8 mouse cellular contexts compared by ENCODE assay signal in genomic region chr11:87393855-87394254, GRCm38 (mm10). TPM values are rescaled to one million over a fixed set of nuclear protein-coding genes. Genes with fewer than 3 reads are reported as not detected.
DNase-seq lines count a peak whose midpoint lies in the region; ATAC-seq and TF ChIP-seq lines count a peak whose summit lies in the region.

No protein-coding gene starts in this region.

- TF ChIP-seq CTCF in brain, embryonic 14.5 days (IDR thresholded peaks at IDR 0.05; ENCODE audit: borderline replicate concordance, extremely low read depth, insufficient read depth, insufficient read length): peak; percentile 73; the same call in 1 of the 2 replicates

- H3K36me3 ChIP-seq in kidney, embryonic 15.5 days: peaks cover 8% of the 10 kb centered on the region
- H3K36me3 ChIP-seq in intestine, embryonic 16.5 days (ENCODE audit: control insufficient read depth, insufficient read depth, low read length): no peaks in the 10 kb centered on the region

- no peak overlapping the region for H3K4me2 ChIP-seq in kidney, embryonic 15.5 days
- no peak overlapping the region for H3K4me2 ChIP-seq in intestine, embryonic 16.5 days (ENCODE audit: low read depth, low read length)

- no peaks in the 10 kb centered on the region for H3K4me1 ChIP-seq in kidney, embryonic 15.5 days
- H3K4me1 ChIP-seq in intestine, embryonic 16.5 days (ENCODE audit: control insufficient read depth, insufficient read depth, low read length): no peaks in the 10 kb centered on the region

- ATAC-seq in kidney, embryonic 15.5 days (replicated peaks; ENCODE audit: low FRiP score): no peak
- peak; percentile 62; the same call in 1 of the 2 replicates for ATAC-seq in frontal cortex, adult (ENCODE audit: low TSS enrichment)
- ATAC-seq in intestine, embryonic 16.5 days: no peak

- no peaks in the 10 kb centered on the region for H3K9me3 ChIP-seq in kidney, embryonic 15.5 days (replicated peaks)
- H3K9me3 ChIP-seq in intestine, embryonic 16.5 days (ENCODE audit: control insufficient read depth, low read length): no peaks in the 10 kb centered on the region

- H3K9ac ChIP-seq in kidney, embryonic 15.5 days: no peak overlapping the region
- H3K9ac ChIP-seq in intestine, embryonic 16.5 days (ENCODE audit: low read depth, low read length): no peak overlapping the region

- 61% methylated on average over 1 of the region's 1 CpGs for WGBS in kidney, embryonic 15.5 days
- WGBS in intestine, embryonic 16.5 days: 59% methylated on average over 1 of the region's 1 CpGs

- H3K4me3 ChIP-seq in kidney, embryonic 15.5 days (replicated peaks): no peak overlapping the region
- no peak overlapping the region for H3K4me3 ChIP-seq in intestine, embryonic 16.5 days (ENCODE audit: low read length)

- DNase-seq in kidney, adult 18-20 months: peak; percentile 25
- DNase-seq in ES-CJ7 (ENCODE audit: low read depth, low spot score): peak; percentile 45
- DNase-seq in brain, embryonic 14.5 days (ENCODE audit: low read depth): peak; percentile 82
- DNase-seq in left cerebral cortex, postnatal 14 days (ENCODE audit: low spot score in 2 of 2): peak; percentile 46 to 64
- peak; percentile 25 for DNase-seq in retina, postnatal 7 days (ENCODE audit: low read depth, low spot score)

- no peaks in the 10 kb centered on the region for H3K27me3 ChIP-seq in kidney, embryonic 15.5 days
- H3K27me3 ChIP-seq in intestine, embryonic 16.5 days (replicated peaks; ENCODE audit: control insufficient read depth, insufficient read depth, low read length): no peaks in the 10 kb centered on the region

- intact Hi-C loops in left cerebral cortex, postnatal 14 days (cut with DNase I): loop anchor here (5.0 kb wide), 1 partner anchor 177 kb away; no protein-coding TSS in a partner anchor

- H3K27ac ChIP-seq in kidney, embryonic 15.5 days: no peak overlapping the region
- H3K27ac ChIP-seq in intestine, embryonic 16.5 days (ENCODE audit: low read length): no peak overlapping the region

- TF ChIP-seq POLR2A in brain, embryonic 14.5 days (IDR thresholded peaks at IDR 0.05; ENCODE audit: borderline replicate concordance, extremely low read depth, insufficient read depth, insufficient read length, poor library complexity, severe bottlenecking): no peak

RNA-seq across cellular contexts. Expression of gene Rad51c, which starts 10.9 kb away (rescaled TPM):
- polyA plus RNA-seq in kidney, embryonic 15.5 days (2015; fragmentation: Nextera tagmentation; extraction: Ambion mirVana): 8.3 and 9.1 TPM in 2 replicates
- 5.9 and 7.6 TPM in 2 replicates for polyA plus RNA-seq in brain, embryonic 14.5 days (2012; rRNA removed)
- total RNA-seq in left cerebral cortex, postnatal 14 days (2021): 1 to 10 TPM; 4.7 to 5.5 TPM
- polyA plus RNA-seq in intestine, embryonic 16.5 days (2015; fragmentation: Nextera tagmentation; extraction: Ambion mirVana): 4.7 and 5.3 TPM in 2 replicates

RNA-seq across cellular contexts. Expression of gene Tex14, which starts 11.0 kb away (rescaled TPM):
- 0.60 and 0.65 TPM in 2 replicates for polyA plus RNA-seq in kidney, embryonic 15.5 days (2015; fragmentation: Nextera tagmentation; extraction: Ambion mirVana)
- 0.32 and 1.1 TPM in 2 replicates for polyA plus RNA-seq in brain, embryonic 14.5 days (2012; rRNA removed)
- under 1 TPM; 0.19 to 0.92 TPM for total RNA-seq in left cerebral cortex, postnatal 14 days (2021)
- 0.53 and 0.70 TPM in 2 replicates for polyA plus RNA-seq in intestine, embryonic 16.5 days (2015; fragmentation: Nextera tagmentation; extraction: Ambion mirVana)

RNA-seq across cellular contexts. Expression of gene Ppm1e, which starts 35.0 kb away (rescaled TPM):
- polyA plus RNA-seq in kidney, embryonic 15.5 days (2015; fragmentation: Nextera tagmentation; extraction: Ambion mirVana): 2.9 and 3.0 TPM in 2 replicates
- 41.6 and 50.9 TPM in 2 replicates for polyA plus RNA-seq in brain, embryonic 14.5 days (2012; rRNA removed)
- 100 to 1,000 TPM; 189 to 194 TPM for total RNA-seq in left cerebral cortex, postnatal 14 days (2021)
- 1.4 and 1.5 TPM in 2 replicates for polyA plus RNA-seq in intestine, embryonic 16.5 days (2015; fragmentation: Nextera tagmentation; extraction: Ambion mirVana)

Comparison
In these comparisons a context has a peak if more than half of its experiments do, and no peak if none do; other contexts are left out.
1. DNase-seq: peak in every context shown above with its lines; median percentile 82 in brain, embryonic 14.5 days; 55 in left cerebral cortex, postnatal 14 days; 45 in ES-CJ7; 25 in kidney, adult 18-20 months; 25 in retina, postnatal 7 days.
2. RNA of gene Ppm1e, which starts 35.0 kb away (polyA plus RNA-seq): 41.6 to 50.9 TPM in brain, embryonic 14.5 days; 2.9 to 3.0 TPM in kidney, embryonic 15.5 days and 1.4 to 1.5 TPM in intestine, embryonic 16.5 days; every median in the first group is over 10 times any median in the second.